In the genomic region with DNA sequence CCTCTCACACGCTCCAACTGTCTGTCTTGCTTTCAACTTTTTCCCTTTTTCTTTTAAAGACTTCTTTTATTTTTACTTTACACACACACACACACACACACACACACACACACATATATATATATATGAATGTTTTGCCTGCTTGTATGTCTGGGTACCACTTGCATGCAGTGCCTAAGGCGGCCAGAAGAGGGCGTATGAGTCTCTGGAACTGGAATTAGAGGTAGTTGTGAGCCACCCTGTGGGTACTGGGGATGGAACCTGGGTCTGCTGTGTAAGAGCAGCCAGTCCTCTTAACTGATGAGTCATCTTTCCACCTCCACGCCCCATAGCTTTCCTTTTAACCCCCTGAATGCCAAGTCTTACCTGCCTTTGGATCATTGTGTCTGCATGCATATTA, we compare ENCODE assay signal across 9 mouse cellular contexts. TPM values are rescaled to one million over a fixed set of nuclear protein-coding genes. Genes with fewer than 3 reads are reported as not detected.
A peak's percentile ranks its signal among the peaks of the same experiment; 100 is the strongest.
DNase-seq lines count a peak whose midpoint lies in the region; ATAC-seq and TF ChIP-seq lines count a peak whose summit lies in the region.
"Had no signal": no experiment of that assay in that cellular context is flagged by ENCODE, and none has a peak within 500 bp of the region (broad histone marks: within the 10 kb centered on the region; RNA-seq: fewer than 3 reads in every experiment).

No protein-coding gene starts in this region.

- no peak overlapping the region for H3K9ac ChIP-seq in heart, embryonic 11.5 days (ENCODE audit: low read depth, low read length)

- 25% methylated on average over 4 of the region's 4 CpGs for WGBS in heart, embryonic 11.5 days (ENCODE audit: insufficient replicate concordance)
- WGBS in bone marrow, adult 2 months: 20% methylated on average over 4 of the region's 4 CpGs
- whole genome bisulfite sequencing in limb, embryonic 10.5 days: 31% methylated on average over 4 of the region's 4 CpGs

- no peak for ATAC-seq in heart, embryonic 11.5 days (replicated peaks; ENCODE audit: insufficient number of reproducible peaks, low FRiP score, low TSS enrichment)

- DNase-seq in heart, postnatal 4 days: peak; percentile 39
- DNase-seq in B cell, adult 2 months: peak; percentile 70 to 73
- peak; percentile 50 for DNase-seq in limb, embryonic 10.5 days (ENCODE audit: low spot score)
- peak; percentile 17 to 54 for DNase-seq in thymus, postnatal 10 days (ENCODE audit: low spot score in 2 of 2)
- no peak for DNase-seq in frontal cortex, postnatal 25 days (ENCODE audit: low spot score in 2 of 2)
- DNase-seq in testis, postnatal 14 days (ENCODE audit: low spot score): no peak

- H3K27ac ChIP-seq in heart, embryonic 11.5 days (ENCODE audit: low read depth, low read length): no peak overlapping the region
- no peak overlapping the region for H3K27ac ChIP-seq in bone marrow, adult 2 months (ENCODE audit: control insufficient read depth, insufficient read depth, low read depth, low read length, poor library complexity)
- H3K27ac ChIP-seq in limb, embryonic 10.5 days: no peak overlapping the region

- H3K27me3 ChIP-seq in heart, embryonic 11.5 days (ENCODE audit: control insufficient read depth, insufficient read depth, low read length): peaks cover 13% of the 10 kb centered on the region
- peaks cover 22% of the 10 kb centered on the region for H3K27me3 ChIP-seq in limb, embryonic 10.5 days (ENCODE audit: low read depth, poor library complexity, severe bottlenecking)

- H3K4me1 ChIP-seq in heart, embryonic 11.5 days (ENCODE audit: control insufficient read depth, insufficient read depth, low read length): no peaks in the 10 kb centered on the region
- no peaks in the 10 kb centered on the region for H3K4me1 ChIP-seq in bone marrow, adult 2 months (ENCODE audit: control insufficient read depth, insufficient read depth, low read length)
- peaks cover 26% of the 10 kb centered on the region for H3K4me1 ChIP-seq in limb, embryonic 10.5 days

- no peak for TF ChIP-seq POLR2A in bone marrow, adult 2 months (IDR thresholded peaks at IDR 0.05; ENCODE audit: borderline replicate concordance, control insufficient read depth, low read depth, low read length)

- peak; percentile 63 for TF ChIP-seq CTCF in bone marrow, adult 2 months (IDR thresholded peaks at IDR 0.05; ENCODE audit: control insufficient read depth, insufficient read depth, low read length)

- no peak overlapping the region for H3K4me3 ChIP-seq in heart, embryonic 11.5 days (ENCODE audit: low read depth, low read length)
- H3K4me3 ChIP-seq in bone marrow, adult 2 months (replicated peaks; ENCODE audit: control insufficient read depth, low read depth, low read length): no peak overlapping the region
- H3K4me3 ChIP-seq in limb, embryonic 10.5 days: no peak overlapping the region

- no peaks in the 10 kb centered on the region for H3K36me3 ChIP-seq in heart, embryonic 11.5 days (ENCODE audit: control insufficient read depth, insufficient read depth, low read length)
- no peaks in the 10 kb centered on the region for H3K36me3 ChIP-seq in limb, embryonic 10.5 days

- H3K4me2 ChIP-seq in heart, embryonic 11.5 days: no peak overlapping the region

- H3K9me3 ChIP-seq in heart, embryonic 11.5 days (replicated peaks; ENCODE audit: control insufficient read depth, low read length): no peaks in the 10 kb centered on the region
- H3K9me3 ChIP-seq in limb, embryonic 10.5 days (replicated peaks): no peaks in the 10 kb centered on the region

RNA-seq across cellular contexts. Expression of a gene that starts 17.9 kb away (rescaled TPM):
- 1 to 10 TPM; 1.9 to 2.0 TPM for total RNA-seq in heart, postnatal 4 days (2021)
- 1.1 and 1.3 TPM in 2 replicates for polyA plus RNA-seq in heart, embryonic 11.5 days (2014; fragmentation: Nextera tagmentation; extraction: Ambion mirVana)
- 6.3 and 12.1 TPM in 2 replicates for polyA plus RNA-seq in bone marrow, adult 2 months (2011; ENCODE audit: insufficient read depth, insufficient read length, low replicate concordance, missing spikeins)
- polyA plus RNA-seq in limb, embryonic 10.5 days (2016; fragmentation: Nextera tagmentation; extraction: Ambion mirVana): 1.5 and 1.7 TPM in 2 replicates

RNA-seq across cellular contexts. Expression of a gene that starts 19.1 kb away (rescaled TPM):
- 1 to 10 TPM; 2.1 to 3.0 TPM for total RNA-seq in heart, postnatal 4 days (2021)
- 0.09 and 0.35 TPM in 2 replicates for polyA plus RNA-seq in heart, embryonic 11.5 days (2014; fragmentation: Nextera tagmentation; extraction: Ambion mirVana)
- polyA plus RNA-seq in bone marrow, adult 2 months (2011; ENCODE audit: insufficient read depth, insufficient read length, low replicate concordance, missing spikeins): not detected in 2 replicates
- 0.94 and 1.3 TPM in 2 replicates for polyA plus RNA-seq in limb, embryonic 10.5 days (2016; fragmentation: Nextera tagmentation; extraction: Ambion mirVana)
- total RNA-seq: common myeloid progenitor, adult 5-6 weeks had no signal

RNA-seq across cellular contexts. Expression of a gene that starts 46.8 kb away (rescaled TPM):
- 10 to 100 TPM; 20.5 to 22.0 TPM for total RNA-seq in heart, postnatal 4 days (2021)
- polyA plus RNA-seq in heart, embryonic 11.5 days (2014; fragmentation: Nextera tagmentation; extraction: Ambion mirVana): 32.4 and 40.1 TPM in 2 replicates
- 24.8 and 25.5 TPM in 2 replicates for polyA plus RNA-seq in bone marrow, adult 2 months (2011; ENCODE audit: insufficient read depth, insufficient read length, low replicate concordance, missing spikeins)
- 59.4 and 66.8 TPM in 2 replicates for polyA plus RNA-seq in limb, embryonic 10.5 days (2016; fragmentation: Nextera tagmentation; extraction: Ambion mirVana)

Comparison
In these comparisons a context has a peak if more than half of its experiments do, and no peak if none do; other contexts are left out.
1. DNase-seq: peak in heart, postnatal 4 days (single experiment), B cell, adult 2 months (2 of 2), limb, embryonic 10.5 days (single experiment) and thymus, postnatal 10 days (2 of 2); none in frontal cortex, postnatal 25 days (0 of 2) and testis, postnatal 14 days (single experiment).